Mouse (Mus musculus) c-Kit-positive CD71-negative TER-119-negative erythroid progenitor cells, embryonic 14.5 days (primary cell): Measurements from ENCODE around the gene Anxa4.

Source experiments
- DNase-seq: peaks from one replicate; pipeline ENCODE4 v3.0.0-alpha.2; 2013; ENCODE audit warnings: low read depth

Anxa4 gene

GRCm38 (mm10) chr6:86793021-86793815 is at the start of gene Anxa4:
TSS of gene Anxa4 (minus strand) at chr6:86793584.
- DNase-seq = peak; percentile 62

- no peak for DNase-seq
Measured at GRCm38 (mm10) chr6:86841949-86842348, 48.6 kb upstream of the Anxa4 start.

- no peak for DNase-seq
Measured at GRCm38 (mm10) chr6:86839089-86839488, 45.7 kb upstream of the Anxa4 start.

DNA sequence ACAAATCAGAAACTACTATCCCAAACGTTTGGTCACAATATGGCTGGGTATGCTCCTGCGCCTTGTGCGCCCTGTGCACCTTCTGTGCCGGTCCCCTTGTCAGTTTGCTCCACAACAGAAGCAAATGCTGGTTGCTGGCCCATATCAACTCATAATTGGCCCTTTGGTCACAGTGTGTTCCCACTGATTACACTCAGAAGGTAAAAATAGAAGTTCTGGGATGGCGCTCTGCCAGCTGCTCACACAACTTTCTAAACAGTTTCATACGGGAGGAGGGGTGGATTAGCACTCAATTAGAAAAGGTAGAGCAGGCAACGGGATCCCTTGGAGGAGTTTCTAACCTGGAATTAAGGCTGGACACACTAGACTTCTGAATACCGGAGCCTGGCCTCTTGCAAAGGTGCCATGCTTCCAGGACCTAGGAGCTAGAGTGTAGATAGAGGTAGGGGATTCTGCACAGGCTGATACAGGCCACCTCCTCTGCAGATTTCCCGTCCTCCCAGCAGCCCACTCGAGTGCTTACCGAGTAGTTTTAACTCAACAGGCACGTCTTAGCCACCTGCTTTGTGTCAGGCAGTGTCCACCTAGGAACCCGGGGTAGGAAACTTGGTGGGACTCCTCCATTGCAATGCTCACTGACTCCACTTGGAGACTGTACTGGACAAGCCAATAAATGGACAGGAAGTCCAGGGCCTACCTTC is 39.6 kb upstream of the Anxa4 start:
- DNase-seq = no peak

DNA sequence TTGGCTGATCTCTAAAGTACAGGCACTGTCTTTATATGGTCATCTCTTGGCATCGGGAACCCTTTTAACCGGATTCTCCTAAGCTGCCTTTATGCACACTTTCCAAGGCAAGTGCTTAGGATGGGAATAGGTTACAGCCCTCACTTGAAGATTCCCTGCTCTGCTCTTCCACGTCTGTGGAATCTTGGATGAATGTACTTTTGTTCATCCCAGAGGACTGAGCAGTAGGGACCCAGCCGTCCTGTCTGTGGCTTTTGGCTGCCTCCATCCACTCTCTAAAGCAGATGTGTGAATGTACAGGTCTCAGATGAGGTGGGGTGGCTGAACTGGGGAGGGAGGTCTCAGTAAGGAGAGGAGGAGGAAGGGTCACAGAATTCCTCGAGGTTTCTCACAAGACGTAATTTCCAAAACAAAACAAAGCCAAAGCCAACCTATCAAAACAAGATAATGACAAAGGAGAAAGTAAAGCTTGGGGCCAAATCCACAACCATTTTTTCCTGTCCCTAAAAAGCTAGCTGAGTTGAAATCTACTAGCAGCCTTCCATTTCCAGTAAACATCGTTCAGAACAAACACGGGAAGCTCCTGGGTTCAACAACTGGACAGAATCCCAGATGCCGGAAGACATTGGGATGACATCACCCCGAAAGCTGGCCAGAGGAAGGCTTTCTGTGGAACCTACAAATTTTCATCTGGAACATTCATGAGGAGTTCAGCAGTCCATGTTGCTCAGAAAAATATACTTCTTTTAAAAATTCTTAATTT is 37.5 kb upstream of the Anxa4 start:
- no peak for DNase-seq

DNA sequence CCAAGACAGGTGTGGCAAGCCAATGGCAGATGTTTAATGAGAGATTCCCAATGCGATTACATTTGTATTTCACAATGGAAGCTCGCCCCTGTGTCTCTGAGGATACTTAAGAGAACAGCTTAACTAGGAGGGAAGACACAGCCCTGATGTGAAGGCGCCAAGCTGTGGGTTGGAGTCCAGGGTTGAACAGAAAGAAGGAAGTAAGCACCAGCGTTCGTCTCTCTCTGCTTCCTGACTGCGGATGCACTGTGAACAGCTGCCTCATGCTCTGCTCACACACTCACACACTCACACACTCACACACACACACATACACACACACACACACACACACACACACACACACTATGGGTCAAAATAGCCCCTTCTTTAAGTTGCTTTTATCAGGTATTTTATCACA is 36.4 kb upstream of the Anxa4 start:
- no peak for DNase-seq

- no peak for DNase-seq
Measured at GRCm38 (mm10) chr6:86827432-86827831, 34.0 kb upstream of the Anxa4 start.

- DNase-seq = no peak
Measured at GRCm38 (mm10) chr6:86824401-86824800, 31.0 kb upstream of the Anxa4 start.

DNA sequence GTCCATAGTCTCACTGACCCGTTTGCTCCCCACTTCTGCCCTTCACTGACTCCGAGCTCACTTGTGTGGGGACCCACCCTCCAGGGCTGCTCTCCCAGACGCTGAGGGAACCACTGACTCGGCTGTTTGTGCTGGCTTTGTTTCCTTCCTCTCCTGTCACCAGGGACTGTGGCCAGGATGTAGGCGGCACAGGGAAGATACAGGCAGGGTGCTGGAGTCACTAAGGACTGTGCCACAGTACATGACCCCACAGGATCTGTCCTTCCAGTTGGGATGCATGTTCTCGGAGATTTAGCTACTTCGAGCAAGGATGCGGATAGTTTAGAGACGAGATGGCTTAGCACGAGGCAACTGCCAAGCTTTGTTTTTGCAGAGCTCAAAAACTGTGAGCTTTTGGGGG is 30.4 kb upstream of the Anxa4 start:
- no peak for DNase-seq

GRCm38 (mm10) chr6:86823051-86823431 is 29.7 kb upstream of the Anxa4 start:
- DNase-seq = no peak

DNA sequence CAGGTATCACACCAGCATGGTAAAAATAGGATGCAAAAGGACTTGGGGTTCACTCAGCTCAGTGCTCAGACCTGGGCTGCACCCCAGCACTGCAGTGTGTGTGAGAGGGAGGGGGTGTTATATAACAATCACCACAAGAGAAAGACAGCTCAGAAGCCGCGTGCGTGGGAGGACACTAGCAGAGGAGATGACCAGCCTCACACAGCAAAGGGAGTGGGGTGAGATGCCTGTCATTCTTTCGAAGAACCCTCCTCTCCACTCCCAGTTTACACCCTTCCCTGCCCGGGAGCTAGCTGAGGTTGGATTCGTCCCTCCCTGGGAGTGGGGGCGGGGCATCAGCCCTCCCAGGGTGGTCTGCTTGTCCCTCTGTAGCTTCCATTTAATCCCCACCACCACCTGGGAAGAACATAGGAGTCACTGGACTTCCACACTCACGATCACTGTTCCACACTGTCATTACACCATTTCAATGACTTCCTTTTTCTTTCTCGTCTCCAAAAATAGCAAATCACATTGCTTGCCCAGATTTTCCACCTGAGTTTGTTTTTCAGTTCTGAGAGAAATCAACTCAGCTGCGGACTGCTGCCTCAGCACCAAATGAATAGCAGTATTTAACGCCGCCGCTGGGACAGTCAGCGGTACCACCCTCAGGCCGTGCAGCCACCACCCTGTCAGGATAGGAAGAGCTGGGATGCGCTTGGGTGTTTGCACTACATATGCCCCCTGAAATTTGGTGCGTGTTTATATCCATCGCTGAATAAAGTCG is 29.1 kb upstream of the Anxa4 start:
- no peak for DNase-seq

GRCm38 (mm10) chr6:86820690-86821089 is 27.3 kb upstream of the Anxa4 start:
- DNase-seq = no peak

DNA sequence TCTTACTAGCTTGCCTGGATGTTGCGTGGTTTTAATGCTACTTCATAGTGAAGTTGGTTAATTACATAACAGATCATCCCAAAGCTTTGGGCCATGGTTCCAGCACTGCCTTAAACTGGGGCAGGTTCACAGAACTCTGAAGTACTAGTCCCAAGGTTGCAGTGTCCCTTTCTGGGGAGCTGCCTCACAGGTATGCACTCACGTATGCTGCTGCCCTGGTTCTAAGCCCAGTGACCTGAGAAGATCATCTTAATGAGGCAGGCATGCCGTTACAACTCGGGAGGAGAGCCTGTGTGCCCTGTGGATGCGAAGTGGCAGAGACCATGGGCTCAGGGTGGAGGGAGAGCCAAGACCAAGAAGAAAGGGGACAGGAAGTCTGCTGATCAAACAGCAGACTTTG is 26.5 kb upstream of the Anxa4 start:
- DNase-seq = no peak

GRCm38 (mm10) chr6:86818914-86819313 is 25.5 kb upstream of the Anxa4 start:
- no peak for DNase-seq

- no peak for DNase-seq
Measured at GRCm38 (mm10) chr6:86816586-86816985, 23.2 kb upstream of the Anxa4 start.

DNA sequence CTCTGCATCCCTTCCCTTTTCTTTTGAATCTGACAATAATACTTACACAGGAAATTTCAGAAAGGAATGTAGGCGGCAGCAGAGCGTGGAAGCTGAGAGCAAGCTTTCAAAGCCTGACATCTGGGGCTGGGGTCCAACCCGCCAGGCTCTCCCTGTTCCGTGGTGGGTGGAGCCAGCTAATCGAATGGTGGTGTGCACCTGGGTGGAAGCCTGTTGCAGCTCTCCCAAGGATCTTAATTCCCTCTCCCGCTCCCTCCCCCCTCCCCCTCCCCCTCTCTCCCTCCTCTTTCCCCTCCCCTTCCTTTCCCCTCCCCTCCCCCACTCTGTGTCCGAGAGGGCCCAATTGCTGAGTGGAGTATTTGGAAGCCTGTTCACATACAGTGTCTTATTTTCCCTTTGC is 22.1 kb upstream of the Anxa4 start:
- no peak for DNase-seq

DNA sequence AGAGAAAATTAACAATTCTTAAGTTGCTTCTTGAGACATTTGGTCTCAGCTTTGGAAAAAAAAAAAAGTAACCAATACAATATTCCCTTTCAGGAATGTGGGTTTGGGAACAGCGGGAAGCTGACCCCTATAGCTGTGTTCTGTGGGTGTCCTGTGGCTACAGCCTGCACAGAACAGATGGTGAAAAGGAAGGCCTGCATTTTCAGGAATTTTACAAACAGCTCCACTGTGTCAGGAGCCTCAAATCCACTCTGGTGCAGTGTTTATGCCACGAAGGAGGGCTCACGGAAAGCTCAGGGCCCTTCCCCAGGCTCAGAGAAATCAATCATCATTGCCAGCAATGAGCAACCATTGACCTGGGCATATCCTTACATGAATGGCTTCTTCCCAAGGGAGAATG is 21.5 kb upstream of the Anxa4 start:
- DNase-seq = no peak

GRCm38 (mm10) chr6:86813341-86813740 is 20.0 kb upstream of the Anxa4 start:
- no peak for DNase-seq

DNA sequence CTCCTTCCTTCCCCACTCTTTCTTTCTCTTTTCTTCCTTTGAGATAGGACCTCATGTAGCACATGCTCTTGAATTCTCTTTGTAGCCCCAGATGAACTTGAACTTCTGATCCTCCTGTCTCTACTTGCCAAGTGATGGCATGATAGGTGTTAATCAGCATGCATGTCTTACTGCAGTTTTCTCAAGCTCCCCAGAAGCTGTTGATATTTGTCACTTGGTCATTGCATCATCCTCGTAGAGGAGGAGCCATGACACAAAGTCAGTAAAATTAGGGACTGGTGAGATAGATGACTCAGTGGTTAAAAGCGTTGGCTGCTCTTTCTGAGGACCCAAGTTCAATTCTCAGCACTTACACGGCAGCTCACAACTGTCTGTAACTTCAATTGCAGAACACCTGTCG is 19.5 kb upstream of the Anxa4 start:
- no peak for DNase-seq

- DNase-seq = no peak
Measured at GRCm38 (mm10) chr6:86806455-86807086, 13.2 kb upstream of the Anxa4 start.

DNA sequence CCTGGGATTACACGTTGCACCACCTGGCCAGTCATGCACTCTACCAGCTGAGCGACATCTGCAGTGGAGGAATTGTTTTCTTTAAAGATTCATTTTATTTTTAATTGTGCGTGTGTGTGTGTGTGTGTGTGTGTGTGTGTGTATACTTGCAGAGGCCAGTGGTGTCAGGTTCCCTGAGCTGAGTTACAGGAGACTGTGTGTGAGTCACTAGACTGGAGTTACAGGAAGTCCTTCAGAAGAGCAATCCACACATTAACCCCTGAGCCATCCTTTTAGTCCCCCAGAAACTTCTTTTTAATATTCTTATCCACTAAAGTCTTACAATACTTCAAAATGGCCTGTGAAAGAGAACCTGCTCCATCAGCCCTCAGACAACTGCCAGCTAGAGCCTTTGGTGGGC is 11.3 kb upstream of the Anxa4 start:
- no peak for DNase-seq

GRCm38 (mm10) chr6:86801431-86801830 is 8.0 kb upstream of the Anxa4 start:
- no peak for DNase-seq
